9 mouse cellular contexts compared by ENCODE assay signal in genomic region chr5:149780411-149780810, GRCm38 (mm10).
DNase-seq lines count a peak whose midpoint lies in the region; ATAC-seq lines count a peak whose summit lies in the region.
"Had no signal": no experiment of that assay in that cellular context is flagged by ENCODE, and none has a peak within 500 bp of the region (broad histone marks: within the 10 kb centered on the region; RNA-seq: fewer than 3 reads in every experiment).

No protein-coding gene starts in this region.

- H3K9me3 ChIP-seq in embryonic facial prominence, embryonic 11.5 days (replicated peaks; ENCODE audit: control insufficient read depth, low read length), result no peaks in the 10 kb centered on the region

- H3K4me3 ChIP-seq in embryonic facial prominence, embryonic 11.5 days (ENCODE audit: low read depth, low read length), result no peak overlapping the region
- H3K4me3 ChIP-seq: myocyte had no signal

- no peak overlapping the region for H3K27ac ChIP-seq in embryonic facial prominence, embryonic 11.5 days (replicated peaks; ENCODE audit: low read depth, low read length)

- intact Hi-C loops in heart, postnatal 10 days (cut with DNase I), result no loop called here

- H3K9ac ChIP-seq in embryonic facial prominence, embryonic 11.5 days (replicated peaks; ENCODE audit: low read length), result no peak overlapping the region

- 97% methylated on average over 2 of the region's 2 CpGs for WGBS in embryonic facial prominence, embryonic 11.5 days

- no peaks in the 10 kb centered on the region for H3K4me1 ChIP-seq in embryonic facial prominence, embryonic 11.5 days (ENCODE audit: control insufficient read depth, insufficient read depth, low read length)

- no peaks in the 10 kb centered on the region for H3K27me3 ChIP-seq in embryonic facial prominence, embryonic 11.5 days (ENCODE audit: control insufficient read depth, insufficient read depth, low read length)

- no peak overlapping the region for H3K4me2 ChIP-seq in embryonic facial prominence, embryonic 11.5 days (ENCODE audit: low read depth, low read length)

- no peaks in the 10 kb centered on the region for H3K36me3 ChIP-seq in embryonic facial prominence, embryonic 11.5 days (replicated peaks; ENCODE audit: control insufficient read depth, insufficient read depth, low read depth, low read length)

- ATAC-seq in embryonic facial prominence, embryonic 11.5 days (replicated peaks; ENCODE audit: insufficient number of reproducible peaks, low FRiP score, low TSS enrichment, low read depth), result no peak
- no peak for ATAC-seq in inflammation-experienced regulatory T-cells, adult 6 months

- peak; percentile 85 for DNase-seq in heart, adult 11 months
- no peak for DNase-seq in heart, postnatal 10 days
- DNase-seq in spleen, adult 12 weeks (ENCODE audit: low spot score), result peak; percentile 10
- DNase-seq in spleen, postnatal 36 days (ENCODE audit: low spot score in 2 of 2), result no peak
- DNase-seq in embryonic facial prominence, embryonic 11.5 days (ENCODE audit: low spot score), result peak; percentile 34
- peak; percentile 30 to 32 for DNase-seq in thymus, postnatal 36 days
- no peak for DNase-seq in ovary, adult 18-20 months (ENCODE audit: low spot score)

Comparison
In these comparisons a context has a peak if more than half of its experiments do, and no peak if none do; other contexts are left out.
1. DNase-seq: peak in heart, adult 11 months (single experiment), spleen, adult 12 weeks (single experiment), embryonic facial prominence, embryonic 11.5 days (single experiment) and thymus, postnatal 36 days (2 of 2); none in heart, postnatal 10 days (0 of 2), spleen, postnatal 36 days (0 of 2) and ovary, adult 18-20 months (single experiment).